Mouse (Mus musculus) frontal cortex, postnatal 36 days (tissue): ENCODE data around the gene Nol8.

Experiments
- DNase-seq, 2 experiments: peaks; one replicate each; pipeline ENCODE4 v3.0.0; 2022; ENCODE audit warnings: low spot score in 2 of 2

The Nol8 gene

DNA sequence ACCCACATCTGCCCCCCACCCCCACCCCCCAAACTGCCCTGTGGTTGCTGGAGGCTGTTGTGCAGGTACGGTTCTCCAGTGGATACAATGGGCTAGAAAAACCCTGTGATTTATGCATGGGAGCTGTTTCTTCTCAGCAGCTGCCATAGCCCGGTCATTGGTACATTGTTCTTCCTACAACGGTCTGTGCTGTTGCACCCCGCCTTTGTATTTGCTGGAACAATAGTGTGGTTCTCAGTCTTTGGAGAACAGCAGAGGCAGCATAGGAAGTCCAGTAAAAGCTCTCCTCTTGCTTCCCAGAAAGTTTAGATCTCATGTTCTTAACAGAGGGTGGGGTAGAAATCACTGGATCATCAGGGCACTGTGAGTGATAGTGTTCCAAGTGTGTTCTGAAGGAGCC is 31.4 kb downstream of the Nol8 start:
- DNase-seq = no peak

DNA sequence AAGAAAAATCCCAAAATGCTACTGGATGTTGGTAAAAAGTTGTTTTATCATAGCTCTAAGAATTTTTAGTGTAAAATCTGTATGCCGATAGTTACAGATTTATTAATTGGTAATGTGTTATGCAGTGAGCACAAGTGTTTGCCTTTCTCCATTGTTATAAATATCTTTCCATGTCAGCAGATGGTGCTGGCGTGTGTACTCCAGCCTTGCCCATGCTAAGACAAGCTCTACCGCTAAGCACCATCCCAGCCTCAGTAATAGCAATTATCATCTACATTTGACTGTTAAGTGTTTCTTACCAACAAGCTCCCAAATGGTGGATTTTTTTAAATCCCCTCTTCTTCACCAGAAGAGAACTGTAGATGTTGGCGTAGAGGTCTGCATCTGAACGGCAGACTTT is 38.2 kb downstream of the Nol8 start:
- no peak for DNase-seq

DNA sequence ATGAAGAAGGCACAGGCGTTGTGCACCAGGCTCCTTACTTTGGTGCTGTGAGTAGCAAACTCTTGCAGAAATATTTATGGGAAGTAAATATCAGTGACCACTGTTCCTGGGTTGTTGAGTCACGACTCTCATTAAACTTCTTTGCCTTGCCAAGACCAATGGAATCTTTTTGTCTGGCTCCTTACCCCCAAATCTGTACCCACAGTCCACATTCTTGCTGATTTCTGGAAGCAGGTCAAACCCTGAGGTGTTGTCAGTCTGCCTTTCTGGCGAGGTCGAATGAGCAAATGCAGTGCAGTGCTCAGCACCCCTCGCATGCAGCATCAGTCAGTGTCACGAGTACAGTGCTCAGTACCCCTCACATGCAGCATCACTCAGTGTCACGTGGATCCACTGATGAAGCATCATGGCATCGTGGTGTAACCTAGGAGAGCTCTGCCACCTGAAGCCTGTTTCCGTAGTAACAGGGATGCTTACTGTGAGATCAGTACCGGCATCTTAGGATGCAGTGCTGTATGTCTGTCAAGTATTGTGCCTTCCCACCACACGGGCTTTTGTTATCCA is 50.4 kb downstream of the Nol8 start:
- no peak for DNase-seq

DNA sequence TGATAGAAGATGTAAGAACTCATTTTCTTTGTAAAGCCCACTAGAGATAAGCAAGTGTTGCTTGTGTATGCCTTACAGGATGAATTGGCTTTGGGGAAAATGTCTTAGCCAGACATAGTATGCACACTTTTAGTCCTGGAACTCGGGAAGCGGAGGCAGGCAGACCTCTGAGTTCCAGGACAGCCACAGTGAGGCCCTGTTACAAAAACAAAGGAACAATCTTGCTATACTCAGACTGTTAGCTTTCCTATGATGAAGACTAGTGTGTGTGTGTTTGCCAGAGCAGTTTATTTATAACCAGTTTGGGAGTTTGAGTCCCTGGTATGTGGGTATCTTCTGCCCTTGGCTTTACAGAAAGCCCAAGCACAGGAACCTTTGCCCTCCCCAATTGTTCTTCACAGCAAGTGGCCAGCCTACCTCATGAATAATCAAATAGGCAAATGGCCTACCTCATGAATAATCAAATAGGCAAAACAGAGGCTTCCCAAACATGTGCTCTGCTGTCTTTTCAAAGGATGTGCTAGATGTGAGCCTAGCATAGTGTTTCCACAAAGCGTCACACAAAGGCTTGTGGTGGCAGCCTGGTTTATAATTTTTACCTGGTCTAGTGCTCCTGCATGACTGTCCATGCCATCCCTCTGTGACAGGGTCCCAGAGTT is 53.3 kb downstream of the Nol8 start:
- DNase-seq = no peak

DNA sequence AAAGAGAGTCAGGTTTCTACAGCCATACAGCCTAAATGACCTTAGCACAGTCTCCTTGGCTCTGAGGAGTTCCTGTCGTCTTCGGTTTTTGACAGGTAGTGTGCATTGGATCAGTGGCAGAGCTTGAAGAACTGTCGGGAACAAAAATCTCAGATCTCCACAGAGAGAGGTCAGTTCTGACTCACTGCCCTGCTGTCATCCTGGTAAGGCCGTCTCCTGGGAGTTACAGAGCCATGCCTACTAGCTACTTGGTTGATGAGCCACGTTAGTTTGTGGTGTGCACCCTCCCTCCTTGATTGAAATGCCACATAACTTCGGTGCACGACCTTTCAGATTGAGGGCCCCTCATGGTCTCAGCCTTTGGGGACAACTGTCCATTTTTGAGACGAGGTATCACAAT is 55.4 kb downstream of the Nol8 start:
- DNase-seq = no peak

DNA sequence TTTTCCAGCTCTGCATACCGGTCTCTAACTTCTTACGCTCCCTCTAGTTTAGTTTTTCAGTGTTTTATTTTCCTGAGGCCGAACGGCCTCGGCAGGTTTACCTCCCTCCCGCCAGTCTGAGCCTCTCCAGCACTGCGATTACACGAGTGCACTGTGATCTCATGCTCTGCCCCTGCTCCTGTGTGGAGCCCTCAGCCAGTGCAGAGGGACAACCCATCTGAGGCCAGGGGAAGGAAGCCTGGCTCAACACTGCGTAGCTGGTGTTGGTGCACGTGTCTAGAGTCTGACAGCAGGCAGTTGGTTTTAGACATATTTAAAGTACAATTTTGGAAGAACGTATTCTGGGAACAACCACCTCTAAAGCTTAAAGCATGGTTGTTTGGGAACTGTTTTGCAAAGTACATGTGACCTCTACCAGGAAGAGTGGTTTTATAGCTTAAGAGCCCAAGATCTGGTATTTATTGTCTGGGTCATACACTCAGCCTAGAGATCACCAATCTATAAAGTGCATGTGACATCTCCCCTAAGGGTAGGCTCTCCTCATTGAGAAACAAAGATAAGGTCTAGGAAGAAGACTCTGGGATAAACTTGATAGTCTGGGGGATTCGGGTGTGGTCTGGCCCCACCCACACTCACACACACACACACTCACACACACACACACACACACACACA is 59.3 kb downstream of the Nol8 start:
- DNase-seq = no peak

DNA sequence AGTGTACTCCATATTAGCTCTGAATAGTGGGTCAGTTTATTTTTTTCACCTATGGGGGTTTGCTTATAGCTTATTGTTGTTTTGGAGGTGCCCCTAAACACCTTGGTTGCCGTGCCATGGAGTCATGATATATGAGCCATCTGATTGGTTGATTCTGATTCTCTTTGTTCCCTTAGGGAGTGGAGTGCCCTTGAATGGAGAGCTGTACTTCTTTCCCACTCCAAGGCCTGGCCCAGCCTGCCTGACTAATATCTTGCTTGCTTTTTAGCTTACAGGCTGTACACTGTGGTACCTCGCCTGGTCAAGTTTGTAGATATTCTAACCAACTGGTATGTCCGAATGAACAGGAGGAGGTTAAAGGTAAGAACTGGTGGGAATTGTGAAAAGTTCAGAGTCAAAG is 66.4 kb downstream of the Nol8 start:
- DNase-seq = no peak
